Mouse (Mus musculus) brain, adult 2 months (tissue): Measurements from ENCODE around the gene H2al1o.
"Not testable (repeated sequence)": the region's sequence is repeated elsewhere in the genome, so short reads cannot be mapped to it uniquely, and the experiment has no call there.

Experiments used
- DNase-seq: peaks from one replicate; pipeline ENCODE4 v3.0.0; 2011; ENCODE audit warnings: low read depth, low spot score

Gene H2al1o

DNA sequence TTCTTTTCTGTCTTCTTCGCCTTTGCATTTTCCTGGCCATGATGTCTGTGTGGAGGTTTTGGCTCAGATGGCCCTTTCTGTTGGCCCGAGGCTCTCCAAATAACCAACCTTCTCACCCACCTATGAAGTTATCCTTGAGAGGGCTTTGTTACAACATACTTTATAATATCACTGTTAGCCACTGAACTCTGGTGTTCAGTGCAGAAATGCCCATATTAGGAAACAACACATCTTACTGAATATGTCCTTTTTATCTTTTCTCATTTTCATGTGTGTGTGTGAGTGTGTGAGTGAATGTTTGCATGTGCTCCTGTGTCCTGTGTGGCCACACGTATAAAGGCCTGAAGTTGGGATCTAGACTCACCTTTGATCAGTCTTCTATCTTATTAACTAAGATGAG lies at the start of gene H2al1o:
Gene H2al1o, minus strand, starts transcription at position 101 of the 400 bp plus-strand sequence.
- not testable (repeated sequence) for DNase-seq

GRCm38 (mm10) chrX:9598036-9598435 lies 25.8 kb upstream of the H2al1o start:
- not testable (repeated sequence) for DNase-seq

DNA sequence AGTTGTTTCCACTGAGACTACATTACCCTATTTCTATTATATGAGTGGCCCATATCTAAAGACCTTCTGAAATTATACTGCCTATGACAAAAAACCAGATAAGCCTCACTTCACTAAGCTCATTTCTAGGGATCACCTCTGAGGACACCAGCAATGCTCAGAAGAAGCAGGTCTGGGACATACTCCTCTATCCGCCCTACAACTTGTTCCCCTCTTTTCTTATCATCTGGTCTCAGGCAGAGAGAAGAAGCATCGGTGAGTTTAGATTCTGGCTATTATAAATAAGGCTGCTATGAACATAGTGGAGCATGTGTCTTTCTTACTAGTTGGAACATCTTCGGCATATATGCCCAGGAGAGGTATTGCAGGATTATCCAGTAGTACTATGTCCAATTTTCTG lies 35.3 kb downstream of the H2al1o start:
- DNase-seq: no peak
